Mouse (Mus musculus): Measurements from ENCODE around the gene Ap1g1. TPM values are rescaled to one million over a fixed set of nuclear protein-coding genes. Genes with fewer than 3 reads are reported as not detected.

Ap1g1 gene
- 83.4 to 104 TPM (median 92.7 TPM) in 4 replicates for total RNA-seq (2023)

GRCm38 (mm10) chr8:109778280-109778977, at the start of gene Ap1g1:
Ap1g1 (plus strand) TSS chr8:109778554.

DNA sequence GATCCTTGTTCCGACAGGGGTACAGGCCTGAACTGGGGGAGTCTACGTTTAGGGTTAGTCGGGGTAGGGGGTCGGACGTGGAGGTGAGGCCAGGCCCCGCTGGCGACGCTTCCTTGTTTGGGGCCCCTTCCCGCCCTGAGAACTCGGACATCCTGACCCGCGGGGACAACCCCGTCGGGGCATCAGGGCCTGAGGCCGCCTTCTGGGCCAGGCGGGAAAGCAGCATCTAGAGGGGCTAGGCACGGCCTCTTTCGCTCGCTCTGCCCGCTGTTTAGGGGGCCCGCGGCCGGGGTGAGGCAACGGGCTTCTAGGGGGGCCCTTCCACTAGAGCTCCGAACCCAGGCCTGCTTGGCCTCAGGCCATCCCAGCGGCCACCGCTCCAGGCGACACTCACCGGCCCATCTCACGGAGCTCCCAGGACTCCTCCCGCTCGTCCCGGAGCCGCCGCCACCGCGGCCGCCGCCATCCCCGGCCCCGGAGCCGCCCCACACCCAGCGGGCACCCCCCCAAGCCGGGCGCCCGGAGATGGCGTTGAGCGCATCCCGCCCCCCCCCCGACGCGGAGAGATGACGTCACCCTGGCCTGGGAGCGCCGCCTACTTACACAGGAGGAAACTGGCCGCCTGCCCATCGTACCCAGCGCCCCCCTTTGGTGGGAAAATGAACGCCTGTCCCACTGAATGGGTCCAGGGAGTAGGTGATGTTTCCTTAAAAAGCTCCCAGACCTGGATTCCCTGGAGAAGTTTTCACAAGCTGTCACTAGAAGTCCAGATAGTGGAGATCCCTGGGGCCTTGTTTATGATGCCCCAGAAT, 40.9 kb upstream of the Ap1g1 start, which contains the start of gene Atxn1l:
Gene Atxn1l, minus strand, starts transcription at position 503 of the 812 bp plus-strand sequence.

DNA sequence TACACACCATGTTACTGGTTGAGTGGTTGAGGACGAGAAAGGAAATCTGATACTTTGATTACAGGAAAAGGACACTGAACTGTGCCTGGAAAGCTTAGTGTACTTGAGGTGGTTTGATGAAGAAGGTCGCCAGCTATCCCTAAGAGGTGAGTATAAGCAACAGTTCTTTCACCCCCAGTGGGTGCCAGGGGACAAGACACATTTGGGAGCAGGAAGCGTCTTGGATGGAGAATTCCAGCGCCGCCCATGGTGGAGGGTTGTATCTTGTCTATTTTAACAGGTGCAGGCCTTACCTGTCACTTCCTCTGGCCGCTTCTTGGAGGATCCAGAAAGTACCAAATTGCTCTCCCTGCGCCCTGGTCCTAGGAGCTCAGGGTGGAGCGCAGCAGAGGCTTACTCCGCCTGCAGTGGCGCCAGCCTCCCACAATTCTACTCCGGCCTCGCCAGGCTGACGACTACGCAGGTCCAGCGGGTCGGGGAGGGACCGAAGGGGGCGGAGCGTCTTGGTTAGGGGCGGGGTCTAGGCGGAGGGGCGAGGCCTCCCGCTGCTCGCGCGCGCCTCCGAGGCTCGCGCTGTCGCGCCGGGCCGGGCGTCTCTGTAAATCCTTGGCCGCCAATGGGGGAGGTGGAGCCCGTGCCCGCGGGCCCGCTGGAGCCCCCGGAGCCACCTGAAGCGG, 89.8 kb downstream of the Ap1g1 start, which contains the start of gene Phlpp2:
Gene Phlpp2, plus strand, starts transcription at position 540 of the 677 bp plus-strand sequence.

Other genes with a start within 250 kb of the Ap1g1 start
- gene Dhx38, start 212.7 kb upstream of the Ap1g1 start, total RNA-seq (2023), result 81.0 to 87.6 TPM (median 84.8 TPM) in 4 replicates
- 4.4 to 6.8 TPM (median 5.5 TPM) in 4 replicates for gene Txnl4b, start 212.7 kb upstream of the Ap1g1 start, total RNA-seq (2023)
- not detected in 4 replicates for gene Hp, start 199.4 kb upstream of the Ap1g1 start, total RNA-seq (2023)
- 18.9 to 28.1 TPM (median 23.8 TPM) in 4 replicates for gene Dhodh, start 169.9 kb upstream of the Ap1g1 start, total RNA-seq (2023)
- 1.2 to 2.2 TPM (median 1.3 TPM) in 4 replicates for gene Pkd1l3, start 164.0 kb upstream of the Ap1g1 start, total RNA-seq (2023)
- 105 to 121 TPM (median 114 TPM) in 4 replicates for gene Ist1, start 85.3 kb upstream of the Ap1g1 start, total RNA-seq (2023)
- gene Zfp821, start 73.0 kb upstream of the Ap1g1 start, total RNA-seq (2023), result 25.1 to 27.9 TPM (median 26.7 TPM) in 4 replicates
- 34.7 to 38.9 TPM (median 37.9 TPM) in 4 replicates for gene Atxn1l, start 40.8 kb upstream of the Ap1g1 start, total RNA-seq (2023)
- gene Phlpp2, start 90.0 kb downstream of the Ap1g1 start, total RNA-seq (2023), result 19.7 to 22.4 TPM (median 21.3 TPM) in 4 replicates
- not detected in 4 replicates for gene Marveld3, start 183.6 kb downstream of the Ap1g1 start, total RNA-seq (2023)
- gene Tat, start 211.9 kb downstream of the Ap1g1 start, total RNA-seq (2023), result not detected in 4 replicates

Data from B cell, adult 62 days (primary cell).